Mouse (Mus musculus) brain, embryonic 14.5 days (tissue): Measurements from ENCODE around the gene Nphs1.

ENCODE experiments used
- CTCF ChIP-seq: fragments of 200-500 bp; IDR thresholded peaks from 2 replicates; pipeline ENCODE4 v1.5.1; 2012; ENCODE audit warnings: inconsistent platforms, mild to moderate bottlenecking, moderate library complexity, borderline replicate concordance; ENCODE audit not compliant: insufficient read depth, insufficient read length; ENCODE audit errors: extremely low read depth
- POLR2A ChIP-seq: fragments of 200-500 bp; IDR thresholded peaks from 2 replicates; pipeline ENCODE4 v1.6.1; 2012; ENCODE audit warnings: mild to moderate bottlenecking, inconsistent platforms, borderline replicate concordance; ENCODE audit not compliant: poor library complexity, insufficient read depth, insufficient read length, severe bottlenecking; ENCODE audit errors: extremely low read depth

DNA sequence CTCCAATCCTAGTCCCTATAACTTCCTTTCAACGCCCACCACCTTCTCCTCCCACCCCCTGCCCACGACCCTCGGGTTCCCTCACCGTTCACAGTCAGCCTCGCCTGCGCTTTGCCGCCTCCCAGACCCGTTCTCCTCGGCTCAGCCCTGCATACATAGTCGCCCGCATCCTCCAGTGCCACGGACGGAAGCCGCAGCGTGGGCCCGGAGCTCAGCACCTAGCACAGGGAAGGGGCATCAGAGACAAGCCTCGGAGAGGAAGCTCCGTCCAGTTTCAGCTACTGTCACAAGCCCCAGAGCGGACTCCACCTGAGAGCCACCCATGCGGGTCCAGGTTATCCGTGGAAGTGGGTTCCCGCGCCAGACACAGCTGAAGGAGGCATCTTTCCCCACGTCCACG is 4.8 kb upstream of the Nphs1 start:
- no peak for TF ChIP-seq CTCF
- TF ChIP-seq POLR2A = no peak
